Mouse (Mus musculus) CD4-positive, CD25-positive, alpha-beta regulatory T cell, adult 2 months (primary cell): ENCODE measurements around the gene Ccl3.

Experiments used
- DNase-seq: peaks from one replicate; pipeline ENCODE4 v3.0.0-alpha.2; 2012; ENCODE audit warnings: low read depth, low spot score

The Ccl3 gene

GRCm38 (mm10) chr11:83623586-83623985 is 25.6 kb downstream of the Ccl3 start:
- DNase-seq, result no peak

- DNase-seq, result no peak
Measured at GRCm38 (mm10) chr11:83619037-83619436, 30.1 kb downstream of the Ccl3 start.

- DNase-seq, result no peak
Measured at GRCm38 (mm10) chr11:83618238-83618637, 30.9 kb downstream of the Ccl3 start.

- DNase-seq, result no peak
Measured at GRCm38 (mm10) chr11:83616586-83616985, 32.6 kb downstream of the Ccl3 start.

- DNase-seq, result no peak
Measured at GRCm38 (mm10) chr11:83610900-83611299, 38.3 kb downstream of the Ccl3 start.

GRCm38 (mm10) chr11:83606396-83606795 is 42.8 kb downstream of the Ccl3 start:
- DNase-seq, result no peak

- DNase-seq, result no peak
Measured at GRCm38 (mm10) chr11:83605535-83605934, 43.6 kb downstream of the Ccl3 start.

GRCm38 (mm10) chr11:83604698-83605097 is 44.5 kb downstream of the Ccl3 start:
- no peak for DNase-seq

GRCm38 (mm10) chr11:83603399-83603798 is 45.8 kb downstream of the Ccl3 start:
- no peak for DNase-seq

- DNase-seq, result no peak
Measured at GRCm38 (mm10) chr11:83600576-83600975, 48.6 kb downstream of the Ccl3 start.

GRCm38 (mm10) chr11:83598991-83599390 is 50.2 kb downstream of the Ccl3 start:
- DNase-seq, result no peak

GRCm38 (mm10) chr11:83598207-83598837 is 50.8 kb downstream of the Ccl3 start:
- no peak for DNase-seq
